Mouse (Mus musculus) 3T3-L1 (cell line): Measurements from ENCODE around the gene Eva1c.

Experiments
- DNase-seq: peaks from one replicate; pipeline ENCODE4 v3.0.0-alpha.2; 2015; ENCODE audit warnings: low read depth, low spot score

Eva1c gene

GRCm38 (mm10) chr16:90826457-90826856 lies at the start of gene Eva1c:
TSS of gene Eva1c (plus strand) at chr16:90826719.
- DNase-seq, result no peak

- no peak for DNase-seq
Observed at GRCm38 (mm10) chr16:90779783-90780182, 46.7 kb upstream of the Eva1c start.

GRCm38 (mm10) chr16:90783302-90783701 lies 43.2 kb upstream of the Eva1c start:
- DNase-seq, result no peak

- no peak for DNase-seq
Observed at GRCm38 (mm10) chr16:90785257-90785656, 41.3 kb upstream of the Eva1c start.

GRCm38 (mm10) chr16:90788580-90788979 lies 37.9 kb upstream of the Eva1c start:
- no peak for DNase-seq

- no peak for DNase-seq
Observed at GRCm38 (mm10) chr16:90790946-90791345, 35.6 kb upstream of the Eva1c start.

GRCm38 (mm10) chr16:90792066-90792465 lies 34.5 kb upstream of the Eva1c start:
- no peak for DNase-seq

- DNase-seq, result no peak
Observed at GRCm38 (mm10) chr16:90792500-90792899, 34.0 kb upstream of the Eva1c start.

- DNase-seq, result no peak
Observed at GRCm38 (mm10) chr16:90794708-90795107, 31.8 kb upstream of the Eva1c start.

GRCm38 (mm10) chr16:90798446-90798845 lies 28.1 kb upstream of the Eva1c start:
- no peak for DNase-seq

- no peak for DNase-seq
Observed at GRCm38 (mm10) chr16:90798848-90799247, 27.7 kb upstream of the Eva1c start.

GRCm38 (mm10) chr16:90799840-90800239 lies 26.7 kb upstream of the Eva1c start:
- DNase-seq, result no peak

- DNase-seq, result no peak
Observed at GRCm38 (mm10) chr16:90801251-90801650, 25.3 kb upstream of the Eva1c start.

- peak; percentile 44 for DNase-seq
Observed at GRCm38 (mm10) chr16:90801928-90802327, 24.6 kb upstream of the Eva1c start.

GRCm38 (mm10) chr16:90804466-90804865 lies 22.1 kb upstream of the Eva1c start:
- DNase-seq, result no peak

- DNase-seq, result peak; percentile 99
Observed at GRCm38 (mm10) chr16:90809975-90810715, 16.4 kb upstream of the Eva1c start, which contains the start of gene Urb1. TSS of gene Urb1 (minus strand) at chr16:90810413.

- no peak for DNase-seq
Observed at GRCm38 (mm10) chr16:90810716-90811256, 15.7 kb upstream of the Eva1c start.

- no peak for DNase-seq
Observed at GRCm38 (mm10) chr16:90812086-90812485, 14.4 kb upstream of the Eva1c start.

GRCm38 (mm10) chr16:90820326-90820725 lies 6.2 kb upstream of the Eva1c start:
- no peak for DNase-seq

GRCm38 (mm10) chr16:90821046-90821697 lies 5.3 kb upstream of the Eva1c start:
- DNase-seq, result no peak

GRCm38 (mm10) chr16:90822284-90822935 lies 4.1 kb upstream of the Eva1c start:
- DNase-seq, result no peak

- DNase-seq, result no peak
Observed at GRCm38 (mm10) chr16:90822981-90823380, 3.5 kb upstream of the Eva1c start.
